Mouse (Mus musculus): ENCODE data around the gene Lrrc32. TPM values are rescaled to one million over a fixed set of nuclear protein-coding genes. Genes with fewer than 3 reads are reported as not detected.

Gene Lrrc32
- polyA plus RNA-seq, 1 experiment from 2014 or later: 13.0 TPM

- H3K4me1 ChIP-seq (replicated peaks; ENCODE audit: control insufficient read depth, insufficient read depth, low read length): no peaks in the 10 kb centered on the region
- no peak for ATAC-seq (replicated peaks; ENCODE audit: low FRiP score, low TSS enrichment, low read depth)
- H3K36me3 ChIP-seq (ENCODE audit: control insufficient read depth, insufficient read depth, low read length): no peaks in the 10 kb centered on the region
- WGBS: 59% methylated on average over 3 of the region's 3 CpGs
- no peak overlapping the region for H3K27ac ChIP-seq (ENCODE audit: low read depth)
- H3K4me3 ChIP-seq (ENCODE audit: low read depth, low read length): no peak overlapping the region
- no peak overlapping the region for H3K4me2 ChIP-seq (ENCODE audit: low read length)
- DNase-seq (ENCODE audit: low spot score): no peak
- H3K9me3 ChIP-seq (ENCODE audit: control insufficient read depth, low read length): no peaks in the 10 kb centered on the region
- no peak overlapping the region for H3K9ac ChIP-seq (ENCODE audit: low read length)
- H3K27me3 ChIP-seq (replicated peaks; ENCODE audit: control insufficient read depth, insufficient read depth, low read length): no peaks in the 10 kb centered on the region
These were observed 20.0 kb upstream of the Lrrc32 start for GRCm38 (mm10) chr7:98469089-98469488.

- no peak overlapping the region for H3K9ac ChIP-seq (ENCODE audit: low read length)
- H3K4me3 ChIP-seq (ENCODE audit: low read depth, low read length): no peak overlapping the region
- 89% methylated on average over 2 of the region's 2 CpGs for WGBS
- H3K27ac ChIP-seq (ENCODE audit: low read depth): no peak overlapping the region
- DNase-seq (ENCODE audit: low spot score): no peak
- no peaks in the 10 kb centered on the region for H3K27me3 ChIP-seq (replicated peaks; ENCODE audit: control insufficient read depth, insufficient read depth, low read length)
- no peaks in the 10 kb centered on the region for H3K9me3 ChIP-seq (ENCODE audit: control insufficient read depth, low read length)
- no peak overlapping the region for H3K4me2 ChIP-seq (ENCODE audit: low read length)
- H3K4me1 ChIP-seq (replicated peaks; ENCODE audit: control insufficient read depth, insufficient read depth, low read length): no peaks in the 10 kb centered on the region
- ATAC-seq (replicated peaks; ENCODE audit: low FRiP score, low TSS enrichment, low read depth): no peak
- no peaks in the 10 kb centered on the region for H3K36me3 ChIP-seq (ENCODE audit: control insufficient read depth, insufficient read depth, low read length)
These were observed 16.6 kb upstream of the Lrrc32 start for GRCm38 (mm10) chr7:98472529-98472928.

- WGBS: 90% methylated on average over 1 of the region's 1 CpGs
- ATAC-seq (replicated peaks; ENCODE audit: low FRiP score, low TSS enrichment, low read depth) (no peak), DNase-seq (ENCODE audit: low spot score) (no peak)
These were observed 14.5 kb upstream of the Lrrc32 start for GRCm38 (mm10) chr7:98474558-98474957.

GRCm38 (mm10) chr7:98477153-98477552 lies 11.9 kb upstream of the Lrrc32 start:
- H3K27me3 ChIP-seq (replicated peaks; ENCODE audit: control insufficient read depth, insufficient read depth, low read length): 0 out of 2 replicates have a peak, but pooled peaks cover 4% of the 10 kb centered on the region
- no peak for ATAC-seq (replicated peaks; ENCODE audit: low FRiP score, low TSS enrichment, low read depth)
- H3K27ac ChIP-seq (ENCODE audit: low read depth): no peak overlapping the region
- no peak overlapping the region for H3K4me3 ChIP-seq (ENCODE audit: low read depth, low read length)
- peaks cover 1% of the 10 kb centered on the region; the same call in 1 of the 2 replicates for H3K4me1 ChIP-seq (replicated peaks; ENCODE audit: control insufficient read depth, insufficient read depth, low read length)
- no peaks in the 10 kb centered on the region for H3K9me3 ChIP-seq (ENCODE audit: control insufficient read depth, low read length)
- H3K9ac ChIP-seq (ENCODE audit: low read length): no peak overlapping the region
- 77% methylated on average over 4 of the region's 4 CpGs for WGBS
- H3K36me3 ChIP-seq (ENCODE audit: control insufficient read depth, insufficient read depth, low read length): no peaks in the 10 kb centered on the region
- H3K4me2 ChIP-seq (ENCODE audit: low read length): no peak overlapping the region
- DNase-seq (ENCODE audit: low spot score): no peak

More at GRCm38 (mm10) chr7:98474558-98474957, 14.5 kb upstream of the Lrrc32 start:
- H3K9me3 ChIP-seq (ENCODE audit: control insufficient read depth, low read length): no peaks in the 10 kb centered on the region
- H3K36me3 ChIP-seq (ENCODE audit: control insufficient read depth, insufficient read depth, low read length): no peaks in the 10 kb centered on the region
- no peak overlapping the region for H3K9ac ChIP-seq (ENCODE audit: low read length)
- H3K27me3 ChIP-seq (replicated peaks; ENCODE audit: control insufficient read depth, insufficient read depth, low read length): no peaks in the 10 kb centered on the region
- H3K4me3 ChIP-seq (ENCODE audit: low read depth, low read length): no peak overlapping the region
- H3K27ac ChIP-seq (ENCODE audit: low read depth): no peak overlapping the region
- H3K4me2 ChIP-seq (ENCODE audit: low read length): no peak overlapping the region
- H3K4me1 ChIP-seq (replicated peaks; ENCODE audit: control insufficient read depth, insufficient read depth, low read length): no peaks in the 10 kb centered on the region

- no peak overlapping the region for H3K4me3 ChIP-seq (ENCODE audit: low read depth, low read length)
- no peaks in the 10 kb centered on the region for H3K9me3 ChIP-seq (ENCODE audit: control insufficient read depth, low read length)
- no peak overlapping the region for H3K4me2 ChIP-seq (ENCODE audit: low read length)
- no peaks in the 10 kb centered on the region for H3K36me3 ChIP-seq (ENCODE audit: control insufficient read depth, insufficient read depth, low read length)
- ATAC-seq (replicated peaks; ENCODE audit: low FRiP score, low TSS enrichment, low read depth) (no peak), DNase-seq (ENCODE audit: low spot score) (no peak)
- 91% methylated on average over 1 of the region's 1 CpGs for WGBS
- peaks cover 16% of the 10 kb centered on the region for H3K4me1 ChIP-seq (replicated peaks; ENCODE audit: control insufficient read depth, insufficient read depth, low read length)
- H3K27me3 ChIP-seq (replicated peaks; ENCODE audit: control insufficient read depth, insufficient read depth, low read length): 0 out of 2 replicates have a peak, but pooled peaks cover 4% of the 10 kb centered on the region
- no peak overlapping the region for H3K27ac ChIP-seq (ENCODE audit: low read depth)
- no peak overlapping the region for H3K9ac ChIP-seq (ENCODE audit: low read length)
These were observed 8.6 kb upstream of the Lrrc32 start for GRCm38 (mm10) chr7:98480481-98480880.

- Histone ChIP-seq H3K27me3 (replicated peaks; ENCODE audit: control insufficient read depth, insufficient read depth, low read length) (0 out of 2 replicates have a peak, but pooled peaks cover 4% of the 10 kb centered on the region), H3K4me1 (replicated peaks; ENCODE audit: control insufficient read depth, insufficient read depth, low read length) (peaks cover 16% of the 10 kb centered on the region), H3K4me2 (ENCODE audit: low read length) (no peak overlapping the region), H3K9me3 (ENCODE audit: control insufficient read depth, low read length) (no peaks in the 10 kb centered on the region), H3K9ac (ENCODE audit: low read length) (no peak overlapping the region), H3K4me3 (ENCODE audit: low read depth, low read length) (no peak overlapping the region), H3K27ac (ENCODE audit: low read depth) (no peak overlapping the region), H3K36me3 (ENCODE audit: control insufficient read depth, insufficient read depth, low read length) (no peaks in the 10 kb centered on the region)
- DNase-seq (ENCODE audit: low spot score): peak; percentile 87
- ATAC-seq (replicated peaks; ENCODE audit: low FRiP score, low TSS enrichment, low read depth): peak; percentile 64
- 19% methylated on average over 9 of the region's 9 CpGs for WGBS
These were observed 7.9 kb upstream of the Lrrc32 start for GRCm38 (mm10) chr7:98481066-98481734.

- peak overlapping the region; percentile 60; the same call in 1 of the 2 replicates for H3K27ac ChIP-seq (ENCODE audit: low read depth)
- no peak overlapping the region for H3K9ac ChIP-seq (ENCODE audit: low read length)
- 82% methylated on average over 8 of the region's 8 CpGs for WGBS
- H3K9me3 ChIP-seq (ENCODE audit: control insufficient read depth, low read length): no peaks in the 10 kb centered on the region
- no peak overlapping the region for H3K4me2 ChIP-seq (ENCODE audit: low read length)
- H3K4me3 ChIP-seq (ENCODE audit: low read depth, low read length): no peak overlapping the region
- H3K36me3 ChIP-seq (ENCODE audit: control insufficient read depth, insufficient read depth, low read length): no peaks in the 10 kb centered on the region
- H3K4me1 ChIP-seq (replicated peaks; ENCODE audit: control insufficient read depth, insufficient read depth, low read length): peaks cover 22% of the 10 kb centered on the region
- no peak for ATAC-seq (replicated peaks; ENCODE audit: low FRiP score, low TSS enrichment, low read depth)
- H3K27me3 ChIP-seq (replicated peaks; ENCODE audit: control insufficient read depth, insufficient read depth, low read length): 0 out of 2 replicates have a peak, but pooled peaks cover 4% of the 10 kb centered on the region
- DNase-seq (ENCODE audit: low spot score): no peak
These were observed 7.2 kb upstream of the Lrrc32 start for GRCm38 (mm10) chr7:98481861-98482260.

- Histone ChIP-seq H3K4me3 (ENCODE audit: low read depth, low read length) (no peak overlapping the region), H3K9me3 (ENCODE audit: control insufficient read depth, low read length) (no peaks in the 10 kb centered on the region), H3K27me3 (replicated peaks; ENCODE audit: control insufficient read depth, insufficient read depth, low read length) (0 out of 2 replicates have a peak, but pooled peaks cover 4% of the 10 kb centered on the region), H3K4me2 (ENCODE audit: low read length) (0 out of 2 replicates have a peak overlapping the region, but pooled peaks have one; percentile 2), H3K9ac (ENCODE audit: low read length) (peak overlapping the region; percentile 23; the same call in 1 of the 2 replicates), H3K36me3 (ENCODE audit: control insufficient read depth, insufficient read depth, low read length) (no peaks in the 10 kb centered on the region), H3K4me1 (replicated peaks; ENCODE audit: control insufficient read depth, insufficient read depth, low read length) (peaks cover 22% of the 10 kb centered on the region), H3K27ac (ENCODE audit: low read depth) (peak overlapping the region; percentile 60)
- DNase-seq (ENCODE audit: low spot score): peak; percentile 61
- 45% methylated on average over 12 of the region's 12 CpGs for WGBS
- no peak; the same call in 1 of the 2 replicates for ATAC-seq (replicated peaks; ENCODE audit: low FRiP score, low TSS enrichment, low read depth)
These were observed 6.4 kb upstream of the Lrrc32 start for GRCm38 (mm10) chr7:98482551-98483267.

Measured in intestine, embryonic 14.5 days (tissue).